Mouse (Mus musculus) ES-E14 (cell line): ENCODE data around the gene Slc35e3. TPM values are rescaled to one million over a fixed set of nuclear protein-coding genes. Genes with fewer than 3 reads are reported as not detected.

Experiments
- DNase-seq: peaks from one replicate; pipeline ENCODE4 v3.0.0-alpha.2; 2013; ENCODE audit warnings: low read depth, low spot score
- H3K27ac ChIP-seq: 2 replicates; pipeline ENCODE4 v1.5.1; 2012; ENCODE audit warnings: low read depth, mild to moderate bottlenecking, low read length, moderate library complexity, mixed read lengths; ENCODE audit not compliant: poor library complexity, insufficient read depth, severe bottlenecking
- H3K36me3 ChIP-seq: 2 replicates; pipeline ENCODE4 v1.6.1; 2012; ENCODE audit warnings: mild to moderate bottlenecking, low read length, moderate library complexity, mixed read lengths; ENCODE audit not compliant: control insufficient read depth, poor library complexity, insufficient read depth, severe bottlenecking
- H3K4me1 ChIP-seq, 2 experiments: fragments of 150-350 bp in 1 of 2; sonication (generic) in 1 of 2; 2 replicates each; pipeline ENCODE4 v1.6.1; 2012; ENCODE audit warnings: low read length in 2 of 2, mild to moderate bottlenecking in 1 of 2, mixed read lengths in 1 of 2; ENCODE audit not compliant: control insufficient read depth in 2 of 2, insufficient read depth in 2 of 2, poor library complexity in 1 of 2
- H3K4me3 ChIP-seq, 2 experiments: fragments of 150-350 bp in 1 of 2; sonication (generic) in 1 of 2; 2 replicates each; pipeline ENCODE4 v1.5.1; 2012; ENCODE audit warnings: low read length in 2 of 2, low read depth in 1 of 2, mild to moderate bottlenecking in 1 of 2, mixed read lengths in 1 of 2; ENCODE audit not compliant: insufficient read depth in 1 of 2, poor library complexity in 1 of 2, severe bottlenecking in 1 of 2
- H3K9ac ChIP-seq: 2 replicates; pipeline ENCODE4 v1.6.1; 2012; ENCODE audit warnings: low read depth, mild to moderate bottlenecking, low read length, mixed read lengths; ENCODE audit not compliant: poor library complexity, insufficient read depth, severe bottlenecking
- H3K9me3 ChIP-seq: fragments of 150-350 bp; sonication (generic); 2 replicates; pipeline ENCODE4 v1.6.1; 2012; ENCODE audit warnings: low read depth, mild to moderate bottlenecking, low read length; ENCODE audit not compliant: control insufficient read depth, insufficient read depth
- CHD2 ChIP-seq: IDR thresholded peaks from 2 replicates; pipeline ENCODE4 v1.6.1; 2014; ENCODE audit warnings: mild to moderate bottlenecking, low read depth, low read length, inconsistent platforms
- HCFC1 ChIP-seq: IDR thresholded peaks from 2 replicates; pipeline ENCODE4 v1.6.1; 2012; ENCODE audit warnings: low read length, inconsistent platforms, borderline replicate concordance; ENCODE audit not compliant: insufficient read depth
- MAFK ChIP-seq: IDR thresholded peaks from 2 replicates; pipeline ENCODE4 v1.6.1; 2014; ENCODE audit warnings: mild to moderate bottlenecking, low read depth, low read length, inconsistent platforms; ENCODE audit not compliant: insufficient read depth
- ZC3H11A ChIP-seq: IDR thresholded peaks from 2 replicates; pipeline ENCODE4 v1.6.1; 2012; ENCODE audit warnings: low read depth, mild to moderate bottlenecking, inconsistent platforms, low read length, borderline replicate concordance
- ZNF384 ChIP-seq: IDR thresholded peaks from 2 replicates; pipeline ENCODE4 v1.6.1; 2012; ENCODE audit warnings: low read depth, low read length, inconsistent platforms
- in situ Hi-C, 2 experiments: fragments of 600-800 bp; cut with MboI; formaldehyde crosslinking; loops; one replicate each; pipeline ENCODE4 v1.15.1; 2025; ENCODE audit warnings: low sequenced_read_pairs in 2 of 2, inconsistent platforms in 1 of 2; ENCODE audit not compliant: unreplicated experiment in 2 of 2
- total RNA-seq: library from RNA; depleted of rRNA; stranded (reverse); fragments of 300-350 nt; gene quantifications from 2 replicates; pipeline ENCODE4 v1.2.3, GENCODE M21; 2012

Gene Slc35e3
- total RNA-seq, 1 experiment = 16.3 TPM

- Histone ChIP-seq H3K9ac (no peak overlapping the region), H3K27ac (no peak overlapping the region), H3K4me1 (no peaks in the 10 kb centered on the region), H3K9me3 (no peaks in the 10 kb centered on the region), H3K36me3 (peaks cover 61% of the 10 kb centered on the region), H3K4me3 (no peak overlapping the region)
- in situ Hi-C loops = no loop called here
- TF ChIP-seq MAFK (no peak), HCFC1 (no peak), ZNF384 (no peak), ZC3H11A (no peak), CHD2 (no peak)
- DNase-seq = no peak
These were observed 24.3 kb upstream of the Slc35e3 start for GRCm38 (mm10) chr10:117770286-117771130.

- DNase-seq = no peak
- Histone ChIP-seq H3K4me3 (no peak overlapping the region), H3K9me3 (no peaks in the 10 kb centered on the region), H3K27ac (no peak overlapping the region), H3K9ac (no peak overlapping the region), H3K4me1 (no peaks in the 10 kb centered on the region), H3K36me3 (peaks cover 60% of the 10 kb centered on the region)
- in situ Hi-C loops = no loop called here
- TF ChIP-seq MAFK (no peak), ZNF384 (no peak), HCFC1 (no peak), ZC3H11A (no peak), CHD2 (no peak)
These were observed 23.5 kb upstream of the Slc35e3 start for GRCm38 (mm10) chr10:117769541-117770285.

- Histone ChIP-seq H3K36me3 (peaks cover 59% of the 10 kb centered on the region), H3K4me1 (no peaks in the 10 kb centered on the region), H3K9me3 (no peaks in the 10 kb centered on the region), H3K4me3 (no peak overlapping the region), H3K27ac (no peak overlapping the region), H3K9ac (no peak overlapping the region)
- no peak for TF ChIP-seq CHD2
- no peak for TF ChIP-seq ZNF384
- TF ChIP-seq MAFK = no peak
- TF ChIP-seq ZC3H11A = no peak
- TF ChIP-seq HCFC1 = no peak
- in situ Hi-C loops = no loop called here
- no peak for DNase-seq
These were observed 21.9 kb upstream of the Slc35e3 start for GRCm38 (mm10) chr10:117768141-117768440.

GRCm38 (mm10) chr10:117767286-117768140 lies 21.3 kb upstream of the Slc35e3 start:
- in situ Hi-C loops = no loop called here
- no peak for TF ChIP-seq MAFK
- peaks cover 57% of the 10 kb centered on the region for H3K36me3 ChIP-seq
- H3K27ac ChIP-seq = no peak overlapping the region
- no peak overlapping the region for H3K4me3 ChIP-seq
- H3K9ac ChIP-seq = no peak overlapping the region
- no peaks in the 10 kb centered on the region for H3K4me1 ChIP-seq
- no peaks in the 10 kb centered on the region for H3K9me3 ChIP-seq
- DNase-seq = no peak
